Mouse (Mus musculus) retina, adult 2 months (tissue): ENCODE measurements around the gene Cdh22.

Source experiments
- DNase-seq: peaks from one replicate; pipeline ENCODE4 v3.0.0-alpha.2; 2012; ENCODE audit warnings: low read depth, low spot score

Gene Cdh22

DNA sequence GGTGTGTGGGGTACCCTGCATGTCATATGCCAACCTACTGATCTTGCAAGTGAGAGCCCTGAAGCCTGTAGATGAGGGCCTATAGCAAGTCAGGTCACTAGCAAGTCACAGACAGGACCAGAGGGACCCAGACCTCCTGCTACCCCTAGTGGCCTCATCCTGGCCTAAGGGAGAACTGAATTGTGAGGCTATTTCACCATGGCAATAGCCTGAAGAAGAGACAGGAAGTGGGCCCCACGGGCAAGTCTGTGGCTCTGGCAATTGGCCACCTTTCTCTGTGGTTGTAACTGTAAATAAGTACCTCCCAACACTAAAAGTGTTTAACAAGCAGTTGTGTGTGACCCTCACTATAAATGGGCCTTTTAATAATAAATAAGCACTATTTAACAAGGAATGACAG lies 16.2 kb upstream of the Cdh22 start:
- DNase-seq = no peak

DNA sequence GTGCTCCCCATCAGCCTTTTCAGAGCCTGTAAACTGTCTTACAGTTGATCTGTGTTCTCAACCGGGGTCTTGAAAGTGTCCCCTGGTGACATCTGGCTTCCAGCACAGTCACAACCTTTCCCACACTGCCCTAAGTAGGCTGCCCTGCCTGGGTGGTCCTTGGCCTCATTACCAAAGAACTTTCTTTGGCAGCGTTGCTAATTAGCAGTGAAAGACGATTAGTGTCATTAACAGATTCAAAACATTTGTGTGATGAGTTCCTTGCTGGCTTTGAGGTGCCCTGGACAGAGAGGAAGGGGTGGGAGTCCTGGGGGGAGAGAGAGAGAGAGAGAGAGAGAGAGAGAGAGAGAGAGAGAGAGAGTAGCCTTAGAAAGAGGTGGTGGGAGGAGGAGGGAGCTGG lies 14.3 kb upstream of the Cdh22 start:
- DNase-seq = no peak

DNA sequence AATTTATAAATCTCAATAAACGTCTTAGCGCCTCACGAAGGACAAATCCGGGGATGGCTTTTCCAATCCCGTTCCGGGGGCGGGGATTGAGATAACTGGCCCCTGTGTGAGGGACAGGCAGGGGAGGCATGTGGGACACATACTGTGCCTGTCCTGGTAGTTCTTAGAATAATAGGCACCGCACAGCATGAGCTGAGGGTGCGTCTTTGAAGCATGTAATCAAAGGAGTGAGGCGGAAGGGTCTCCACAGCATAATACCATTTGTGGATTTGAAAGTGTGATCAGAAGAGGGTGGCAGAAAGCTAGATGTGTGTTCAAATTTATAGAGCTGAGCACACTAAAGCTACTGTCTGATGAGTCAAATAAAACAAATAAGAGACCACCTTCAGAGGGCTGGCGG lies 11.7 kb upstream of the Cdh22 start:
- no peak for DNase-seq

DNA sequence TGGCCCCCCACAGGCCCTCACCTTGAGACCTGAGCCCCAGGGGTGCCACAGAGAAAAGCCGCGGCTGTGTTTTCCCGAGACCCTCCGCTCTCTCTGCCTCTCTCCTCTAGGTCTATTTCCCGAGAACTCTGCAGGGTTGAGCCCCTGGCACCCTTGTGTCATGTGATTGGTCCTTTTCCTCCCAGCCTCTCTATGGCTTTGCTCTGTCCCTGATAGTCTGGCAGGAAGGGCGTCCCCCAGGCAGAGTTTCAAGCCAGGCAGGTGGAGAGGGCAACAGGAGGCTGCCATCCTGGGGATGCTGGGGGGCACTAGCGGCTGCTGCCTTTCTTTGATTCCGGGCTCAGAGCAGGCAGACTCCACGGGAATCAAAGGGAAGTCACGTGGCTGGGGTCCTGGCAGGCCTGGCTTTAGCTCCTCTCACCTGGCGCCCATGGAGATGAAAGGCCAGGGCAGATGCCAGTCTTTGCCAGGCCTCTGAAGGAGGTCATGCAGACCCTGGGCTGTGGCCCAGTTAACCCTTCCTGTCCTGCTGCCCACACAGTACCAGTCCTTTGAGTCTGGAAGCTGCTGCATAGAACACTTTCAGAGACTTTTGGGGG lies 8.6 kb upstream of the Cdh22 start:
- no peak for DNase-seq

DNA sequence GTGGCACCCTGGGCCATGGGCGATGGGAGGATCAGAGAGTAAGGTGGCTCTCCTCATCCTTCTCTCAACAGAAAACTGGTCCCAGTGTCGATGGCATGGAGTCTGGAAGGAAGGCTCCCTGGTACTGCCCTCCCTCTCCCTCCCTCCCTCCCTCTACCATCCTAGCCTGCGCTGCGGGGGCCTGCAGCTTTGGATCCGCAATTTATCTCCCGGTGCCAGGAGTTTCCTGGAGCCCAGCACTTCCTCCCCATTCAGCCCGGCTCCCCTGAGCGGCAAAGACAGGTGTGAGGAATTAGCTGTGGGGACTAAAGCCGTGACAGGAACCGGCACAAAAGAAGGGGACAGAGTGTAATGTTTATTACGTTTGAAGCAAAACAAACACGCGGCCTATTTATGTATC lies 7.9 kb upstream of the Cdh22 start:
- DNase-seq = no peak

DNA sequence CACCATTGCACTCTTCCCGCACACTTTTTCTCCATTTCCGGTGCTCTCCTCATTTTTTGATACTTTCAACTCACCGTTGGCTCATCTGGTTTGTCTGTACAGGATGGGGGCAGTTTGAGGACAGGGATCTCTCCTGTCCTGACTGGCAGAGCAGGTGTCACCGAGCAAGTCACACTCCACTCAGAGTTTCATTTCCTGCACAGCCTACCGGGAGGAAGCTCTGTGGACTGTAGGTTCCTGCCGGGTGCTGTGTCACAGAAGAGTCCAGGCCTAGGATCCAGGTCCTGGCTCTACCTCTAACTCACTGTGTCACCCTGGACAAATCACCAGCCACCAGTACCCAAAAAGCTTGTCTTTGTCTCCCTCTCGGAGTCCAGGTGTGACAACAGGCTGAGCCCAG lies 7.1 kb upstream of the Cdh22 start:
- DNase-seq = no peak

DNA sequence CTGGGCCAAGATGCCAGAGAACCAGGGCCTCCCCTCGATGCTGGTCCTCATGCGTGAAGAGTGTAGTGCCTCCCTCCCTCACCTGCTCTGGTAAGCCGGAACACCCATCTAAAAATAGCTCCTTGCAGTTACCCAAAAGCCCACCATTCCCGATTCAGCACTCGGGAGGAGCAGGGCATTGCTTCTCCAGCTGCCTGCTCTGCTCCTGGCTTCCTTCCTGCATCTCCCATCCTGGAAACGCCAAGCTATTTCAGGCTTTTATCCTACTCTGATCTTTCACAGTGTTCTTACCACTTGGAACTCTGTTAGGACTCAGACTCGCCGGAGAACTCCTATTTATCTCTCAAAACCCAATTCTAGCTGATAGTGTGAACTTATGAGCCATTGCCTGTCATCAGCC lies 5.7 kb upstream of the Cdh22 start:
- no peak for DNase-seq

DNA sequence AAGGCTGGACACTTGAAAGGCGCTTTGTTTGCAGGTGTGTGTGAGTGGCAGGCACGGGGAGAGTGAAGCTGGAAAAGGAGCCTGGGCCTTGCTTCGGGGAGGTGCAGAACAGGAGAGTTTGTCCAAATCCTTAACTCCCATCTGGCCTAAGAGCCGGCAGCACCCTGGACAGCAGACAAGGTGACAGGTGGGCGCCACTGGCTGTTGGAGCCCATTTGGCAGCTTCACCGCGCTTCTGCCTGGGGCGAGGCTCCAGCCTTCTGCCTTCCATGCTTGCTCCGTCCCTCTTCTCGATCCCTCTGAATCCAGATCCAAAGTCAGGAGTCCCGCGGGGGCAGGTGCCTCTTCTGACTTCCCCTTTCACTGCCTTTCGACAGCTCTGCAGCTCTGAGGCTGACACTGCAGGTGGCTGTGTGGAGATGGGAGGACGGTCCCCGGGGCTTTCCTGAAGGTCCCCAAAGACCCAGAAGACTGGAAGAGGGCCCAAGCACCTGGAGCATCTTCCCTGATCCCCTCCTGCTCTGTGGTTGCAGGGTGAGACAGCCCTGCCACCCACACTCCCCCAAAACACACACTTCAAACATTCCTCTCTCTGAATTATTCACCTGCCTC lies 5.0 kb upstream of the Cdh22 start:
- DNase-seq = no peak

DNA sequence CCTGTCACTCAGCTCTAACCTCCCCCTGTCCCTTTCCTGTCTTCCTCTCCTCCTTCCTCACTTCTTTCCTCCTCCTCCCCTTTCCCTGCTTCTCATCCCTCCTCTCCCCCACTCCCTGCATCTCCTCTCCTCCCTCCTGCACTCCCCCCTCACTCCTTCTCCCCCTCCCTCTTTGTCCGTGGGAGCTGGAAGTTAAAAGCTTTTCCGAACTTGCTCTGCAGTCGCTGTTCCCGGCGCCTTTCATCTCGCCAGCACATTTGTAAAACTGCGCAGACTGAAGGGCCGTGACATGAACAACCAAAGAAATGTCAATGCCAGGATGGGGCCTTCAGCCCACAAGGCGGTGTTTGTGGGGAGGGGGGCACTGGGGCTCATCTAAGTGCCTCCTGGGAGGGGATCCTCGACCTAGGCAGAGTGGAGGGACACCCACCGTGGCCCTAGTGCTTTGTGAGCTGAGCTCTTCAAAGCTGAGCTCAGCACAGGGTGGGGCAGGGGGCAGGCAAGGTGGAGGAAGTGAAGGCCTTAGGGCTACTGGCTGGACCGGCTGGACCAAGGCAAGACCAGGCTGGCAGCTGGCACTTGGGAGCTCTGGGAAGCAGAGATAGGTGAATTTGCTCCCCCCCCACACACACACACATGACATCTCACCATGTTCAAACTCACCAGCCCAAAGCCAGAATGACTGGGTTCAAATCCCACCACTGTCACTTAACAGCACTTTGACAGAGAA lies 3.9 kb upstream of the Cdh22 start:
- no peak for DNase-seq

DNA sequence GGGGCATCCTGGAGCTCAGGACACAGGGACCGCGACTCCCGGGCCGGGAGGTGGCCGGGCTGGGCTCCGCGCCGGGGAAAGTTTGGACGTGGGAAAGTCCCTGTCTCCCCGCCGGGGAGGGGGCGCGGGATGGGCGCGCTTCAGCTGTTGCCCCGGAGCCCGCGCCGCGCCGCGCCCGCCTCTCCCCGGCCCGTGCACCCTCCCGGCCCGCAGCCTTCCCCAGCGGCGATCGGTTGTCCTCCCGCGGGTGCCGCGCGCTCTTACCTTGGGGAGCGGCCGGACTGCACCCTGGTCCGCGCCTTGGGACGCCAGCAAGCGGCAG lies 401 bp downstream of the Cdh22 start:
- DNase-seq = no peak

DNA sequence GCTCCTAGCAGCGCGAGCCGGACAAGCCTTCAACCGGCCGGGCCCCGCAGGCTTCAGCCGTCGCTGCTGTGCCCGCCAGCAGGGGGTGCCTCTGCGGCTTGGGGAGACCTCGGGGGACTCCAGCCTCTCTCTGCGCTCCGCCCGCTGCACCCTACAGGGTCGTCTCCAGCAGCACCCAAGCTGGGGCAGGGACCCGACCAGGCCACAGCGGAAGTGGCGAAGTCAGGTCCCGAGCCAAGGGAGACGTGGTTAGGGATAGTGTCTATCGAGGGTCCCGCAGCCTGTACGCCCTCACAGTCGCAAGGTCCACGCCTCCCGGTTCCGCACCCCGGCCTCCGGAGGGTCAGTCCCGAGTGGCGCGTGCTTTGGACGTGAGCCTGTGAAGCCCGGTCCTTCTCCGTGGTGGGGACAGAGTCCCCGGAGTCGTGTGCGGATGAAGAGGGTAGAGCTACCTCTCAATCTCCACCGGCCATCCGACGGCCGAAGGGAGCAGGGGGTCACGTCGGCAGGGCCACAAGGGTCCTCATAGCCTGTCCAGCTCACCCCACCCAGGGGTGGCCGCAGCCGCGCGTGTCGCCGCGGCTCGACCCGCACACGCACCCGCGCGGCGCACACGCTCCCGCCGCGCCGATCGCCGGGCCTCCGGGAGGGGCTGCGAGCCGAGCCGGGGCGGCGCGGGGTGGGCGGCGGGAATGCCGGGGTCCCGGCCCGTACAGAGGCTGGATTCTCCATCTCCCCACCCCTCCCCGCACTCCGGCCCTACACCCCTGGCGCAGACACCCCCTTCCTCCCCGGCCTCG lies 962 bp downstream of the Cdh22 start:
- no peak for DNase-seq

DNA sequence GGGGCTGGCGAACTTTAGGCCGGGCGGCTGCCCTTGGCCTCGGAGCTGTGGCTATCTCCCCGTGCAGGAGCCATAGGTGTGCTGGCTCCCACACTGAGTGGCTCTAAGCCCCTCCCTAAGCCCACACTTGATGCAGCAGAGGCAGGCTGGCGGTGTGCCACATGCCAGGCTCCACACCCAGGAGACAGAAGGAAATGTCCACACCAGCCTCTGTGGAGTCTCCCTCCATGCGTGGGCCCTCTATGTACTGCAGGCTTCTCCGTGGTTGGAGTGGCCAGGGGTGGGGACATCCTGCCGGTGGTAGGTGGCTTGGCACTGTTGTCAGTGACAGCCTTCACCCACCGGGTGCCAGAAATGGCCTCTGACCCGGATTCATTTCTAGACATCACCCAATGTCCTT lies 5.6 kb downstream of the Cdh22 start:
- no peak for DNase-seq

DNA sequence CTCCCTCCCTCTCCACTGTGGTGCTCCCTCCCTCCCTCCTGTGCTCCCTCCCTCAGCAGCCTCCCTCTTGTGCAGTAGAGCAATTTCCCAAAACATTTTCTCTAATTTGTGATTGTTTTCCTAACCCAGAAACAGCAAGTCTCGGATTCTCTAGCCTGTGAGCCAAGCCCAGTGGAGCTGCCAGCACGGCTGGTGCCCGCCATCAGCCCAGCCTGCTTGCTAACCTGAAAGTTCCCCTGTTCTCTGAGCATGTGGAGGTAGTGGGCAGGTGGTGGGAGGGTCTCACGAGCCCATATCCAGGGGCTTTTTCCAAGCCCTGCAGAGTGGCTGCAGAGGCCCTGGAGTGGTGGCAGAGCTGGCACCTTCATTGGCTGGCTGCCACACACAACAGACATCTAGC lies 10.8 kb downstream of the Cdh22 start:
- DNase-seq = no peak

DNA sequence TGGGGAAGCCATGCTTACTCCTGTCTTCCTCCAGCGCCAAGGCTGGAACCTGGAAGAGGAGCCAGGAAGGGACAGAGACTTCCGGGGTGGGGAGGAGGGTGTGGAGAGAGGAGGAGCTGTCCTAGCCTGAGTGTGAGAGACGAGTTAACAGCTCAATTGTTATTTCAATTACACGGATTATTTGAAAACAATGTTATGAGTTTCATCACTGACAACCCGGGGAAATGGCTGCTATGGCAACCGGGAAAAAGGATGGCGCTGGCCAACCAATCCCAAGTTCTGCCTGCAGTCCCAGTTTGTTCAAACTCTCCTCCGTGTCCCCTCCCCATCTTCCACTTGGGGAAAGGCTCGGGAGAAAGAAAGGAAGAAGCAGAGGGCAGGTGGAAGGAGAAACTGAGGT lies 12.7 kb downstream of the Cdh22 start:
- no peak for DNase-seq

DNA sequence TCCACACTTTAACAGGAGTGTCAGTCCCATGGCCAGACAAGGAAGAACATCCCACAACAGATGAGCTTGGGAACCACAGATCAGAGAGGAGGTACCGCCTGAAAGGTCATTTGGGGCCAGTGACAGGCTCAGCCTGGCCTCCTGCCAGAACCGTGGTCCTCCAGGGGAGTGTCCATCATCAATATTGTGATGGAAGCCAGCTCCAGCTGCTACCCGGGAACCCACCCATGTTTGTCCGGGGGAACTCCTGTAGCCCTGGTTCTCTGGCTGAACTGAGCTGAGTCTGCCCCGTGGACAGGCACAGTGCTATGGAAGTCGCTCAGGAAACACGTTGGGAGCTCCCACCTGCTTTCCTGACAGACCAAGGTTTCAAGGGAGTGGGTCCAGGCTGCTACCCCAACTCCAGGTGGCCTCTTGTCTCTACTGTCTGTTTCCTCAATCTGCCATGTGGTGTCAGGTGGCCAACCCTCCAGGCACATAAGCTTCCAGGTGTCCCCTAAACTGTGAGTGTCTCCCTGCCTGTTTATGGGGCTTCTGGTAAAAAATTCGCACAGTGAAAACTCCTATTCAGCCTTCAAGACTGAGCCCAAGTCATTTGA lies 14.2 kb downstream of the Cdh22 start:
- DNase-seq = no peak

DNA sequence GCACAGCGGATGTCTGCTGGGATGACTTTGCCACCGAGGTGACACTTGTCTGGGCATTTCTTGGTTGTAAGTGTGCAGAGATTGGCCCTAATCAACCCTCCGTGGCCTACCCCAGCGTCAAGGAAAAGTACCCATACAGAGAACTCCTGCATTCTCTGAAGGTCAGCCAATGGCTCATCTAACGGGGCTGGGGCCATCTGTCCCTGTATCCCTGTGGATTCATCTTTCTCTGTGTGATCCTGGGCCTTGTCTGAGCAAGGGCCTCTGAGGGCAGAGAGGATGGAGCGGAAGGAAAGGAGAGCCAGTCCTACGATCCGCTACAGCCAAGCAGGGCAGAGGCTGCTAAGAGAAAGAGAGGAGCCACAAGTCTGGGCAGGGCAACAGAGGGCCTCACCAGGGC lies 15.7 kb downstream of the Cdh22 start:
- no peak for DNase-seq

DNA sequence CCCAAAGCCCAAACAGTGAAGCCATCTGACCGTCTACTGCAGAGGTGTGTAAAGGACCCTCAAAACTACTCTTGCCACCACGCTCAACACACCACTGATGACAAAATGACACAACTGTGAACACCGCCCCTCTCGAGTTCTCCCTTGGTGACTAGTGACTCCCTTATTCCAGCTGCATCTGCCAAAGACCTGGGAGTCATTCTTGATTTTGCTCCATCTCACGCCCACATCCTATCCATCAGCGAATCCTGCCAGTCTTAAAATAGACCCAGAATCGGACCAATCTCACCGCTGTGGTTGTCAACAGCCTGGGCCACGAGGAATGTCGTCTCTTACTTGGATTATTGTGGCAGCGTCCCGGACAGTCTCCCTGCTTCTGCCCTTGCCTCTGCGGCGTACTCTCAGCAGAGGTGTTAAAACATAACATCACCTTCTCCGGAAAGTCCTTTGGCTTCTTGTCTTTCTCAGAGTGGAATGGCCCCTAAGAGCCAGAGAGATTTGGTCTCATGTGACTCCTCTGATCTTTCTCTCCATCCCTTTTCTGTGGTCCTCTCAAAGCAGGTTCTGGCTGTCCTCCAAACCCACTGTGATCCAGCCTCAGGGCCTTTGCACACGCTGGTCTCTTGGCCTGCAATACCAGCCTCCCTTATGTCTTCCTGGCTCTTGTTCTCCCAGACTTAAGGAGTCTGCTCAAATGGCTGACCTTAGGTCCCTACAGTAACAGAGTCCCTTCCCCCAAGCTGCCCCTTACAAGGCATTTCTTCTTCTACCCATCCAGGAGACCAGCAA lies 17.1 kb downstream of the Cdh22 start:
- DNase-seq = no peak

DNA sequence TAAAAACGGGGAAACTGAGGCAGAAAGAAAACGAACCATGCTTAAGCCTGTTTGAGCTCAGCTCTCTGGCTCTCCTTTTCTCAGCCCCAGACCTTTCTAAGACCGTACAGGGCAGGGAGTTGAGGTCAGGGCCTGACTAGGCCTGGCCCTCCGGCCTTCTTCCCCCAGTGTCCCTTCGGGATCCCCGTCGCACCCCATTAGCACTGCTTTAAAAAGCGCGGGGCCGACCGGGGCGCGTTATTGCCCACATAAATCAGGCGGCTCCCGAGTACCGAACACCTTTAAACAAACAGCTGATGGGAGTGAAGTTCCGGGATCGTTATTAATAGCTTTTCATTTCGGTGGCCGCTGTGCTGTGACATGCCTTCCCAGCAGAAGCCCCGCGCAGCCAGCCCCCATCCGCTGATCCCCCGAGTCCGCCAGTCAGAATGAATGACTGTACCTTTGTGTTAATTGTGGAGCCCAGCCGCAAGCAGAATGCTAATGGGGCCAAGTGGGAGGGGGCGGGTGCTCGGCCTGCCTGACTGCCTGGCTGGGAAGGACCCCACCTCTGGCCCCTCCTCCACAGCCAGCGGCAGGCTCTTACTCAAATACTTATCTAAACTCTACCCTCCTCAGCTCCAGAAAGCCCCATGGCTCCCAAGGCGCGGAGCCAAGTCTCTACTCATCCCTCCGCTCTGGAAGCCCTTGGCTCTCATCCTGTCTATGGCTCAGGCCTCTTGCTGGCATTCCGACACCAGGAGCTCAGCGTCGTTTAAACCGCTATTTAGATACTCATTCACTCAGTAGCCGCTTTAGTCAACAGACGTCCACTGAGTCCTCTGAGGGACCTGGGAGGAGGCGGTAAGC lies 19.3 kb downstream of the Cdh22 start:
- no peak for DNase-seq

DNA sequence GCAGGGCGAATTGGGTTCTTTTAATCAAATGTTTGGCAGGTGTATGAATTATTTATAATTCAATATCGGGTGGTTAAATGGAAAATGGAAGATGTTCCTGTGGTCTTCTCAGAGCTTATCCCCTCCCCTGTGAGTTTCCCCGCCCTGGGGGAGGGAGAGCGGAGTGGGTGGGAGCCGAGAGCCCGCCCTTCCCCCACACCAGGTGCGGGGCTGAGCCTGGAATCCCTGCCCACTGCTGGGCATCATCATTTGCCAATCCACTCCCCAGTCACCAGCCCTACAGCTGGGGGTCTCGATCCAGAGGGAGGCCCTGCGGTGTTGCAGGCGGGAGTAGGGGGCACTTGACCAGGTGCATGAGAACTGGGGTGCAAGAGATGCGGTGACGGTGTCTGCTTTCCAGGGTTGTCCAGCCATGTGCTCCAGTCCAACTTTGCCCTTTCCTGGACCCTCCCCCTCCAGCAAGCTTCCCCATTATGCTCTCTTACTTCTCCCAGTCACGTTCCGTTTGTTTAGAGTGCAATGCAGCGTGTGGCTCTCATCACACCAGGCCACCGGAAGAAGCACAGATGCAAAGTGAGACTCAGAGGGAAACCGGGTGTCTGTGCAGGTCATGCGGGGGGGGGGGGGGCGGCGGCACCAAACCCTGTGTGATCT lies 23.1 kb downstream of the Cdh22 start:
- no peak for DNase-seq

DNA sequence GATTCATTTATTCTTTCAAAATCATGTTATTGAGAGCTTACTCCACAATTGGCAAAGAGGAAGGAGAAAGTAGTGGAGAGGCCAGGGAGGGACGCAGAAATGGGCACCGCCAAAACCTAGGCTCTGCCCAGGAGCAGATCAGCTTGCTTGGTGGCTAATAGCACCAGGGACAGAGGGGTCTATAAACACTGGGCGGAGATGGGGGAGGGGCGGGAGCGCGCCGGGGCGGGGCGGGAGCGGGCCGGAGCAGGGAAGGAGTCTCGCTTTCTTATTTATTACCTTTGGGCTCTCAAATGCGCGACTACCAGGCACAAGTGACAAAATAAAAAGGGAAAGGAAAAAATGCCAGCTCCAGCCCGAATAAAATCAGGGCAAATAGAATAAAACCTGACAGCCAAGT lies 23.7 kb downstream of the Cdh22 start:
- DNase-seq = no peak
